Mouse (Mus musculus): ENCODE measurements around the gene Nrip1.

The Nrip1 gene

GRCm38 (mm10) chr16:76354289-76354688 lies 19.3 kb downstream of the Nrip1 start:
- in situ Hi-C loops (cut with MboI; ENCODE audit: unreplicated experiment in 2 of 2): loop anchor here (10.0 to 25.0 kb wide), 3 partner anchors 442 to 2008 kb away; partner anchors contain the start of gene Usp25 (in 1 of the 2)

- in situ Hi-C loops (cut with MboI; ENCODE audit: unreplicated experiment in 2 of 2): loop anchor here (10.0 to 25.0 kb wide), 3 partner anchors 439 to 2011 kb away; partner anchors contain the start of gene Usp25 (in 1 of the 2)
These were observed 22.7 kb downstream of the Nrip1 start for GRCm38 (mm10) chr16:76350922-76351321.

- in situ Hi-C loops (cut with MboI; ENCODE audit: unreplicated experiment in 2 of 2): no loop called here
These were observed 24.6 kb downstream of the Nrip1 start for GRCm38 (mm10) chr16:76349053-76349452.

- in situ Hi-C loops (cut with MboI; ENCODE audit: unreplicated experiment in 2 of 2): no loop called here
These were observed 25.8 kb downstream of the Nrip1 start for GRCm38 (mm10) chr16:76347719-76348421.

- in situ Hi-C loops (cut with MboI; ENCODE audit: unreplicated experiment in 2 of 2): no loop called here
These were observed 27.3 kb downstream of the Nrip1 start for GRCm38 (mm10) chr16:76346371-76346770.

- in situ Hi-C loops (cut with MboI; ENCODE audit: unreplicated experiment in 2 of 2): no loop called here
These were observed 28.8 kb downstream of the Nrip1 start for GRCm38 (mm10) chr16:76344761-76345368.

- in situ Hi-C loops (cut with MboI; ENCODE audit: unreplicated experiment in 2 of 2): no loop called here
These were observed 29.6 kb downstream of the Nrip1 start for GRCm38 (mm10) chr16:76344030-76344429.

- in situ Hi-C loops (cut with MboI; ENCODE audit: unreplicated experiment in 2 of 2): no loop called here
These were observed 32.0 kb downstream of the Nrip1 start for GRCm38 (mm10) chr16:76341636-76342035.

- in situ Hi-C loops (cut with MboI; ENCODE audit: unreplicated experiment in 2 of 2): no loop called here
These were observed 34.4 kb downstream of the Nrip1 start for GRCm38 (mm10) chr16:76339256-76339655.

- in situ Hi-C loops (cut with MboI; ENCODE audit: unreplicated experiment in 2 of 2): no loop called here
These were observed 36.3 kb downstream of the Nrip1 start for GRCm38 (mm10) chr16:76337351-76337750.

GRCm38 (mm10) chr16:76336932-76337331 lies 36.7 kb downstream of the Nrip1 start:
- in situ Hi-C loops (cut with MboI; ENCODE audit: unreplicated experiment in 2 of 2): no loop called here

GRCm38 (mm10) chr16:76335913-76336312 lies 37.7 kb downstream of the Nrip1 start:
- in situ Hi-C loops (cut with MboI; ENCODE audit: unreplicated experiment in 2 of 2): no loop called here

- in situ Hi-C loops (cut with MboI; ENCODE audit: unreplicated experiment in 2 of 2): no loop called here
These were observed 41.5 kb downstream of the Nrip1 start for GRCm38 (mm10) chr16:76332127-76332526.

GRCm38 (mm10) chr16:76331231-76331630 lies 42.4 kb downstream of the Nrip1 start:
- in situ Hi-C loops (cut with MboI; ENCODE audit: unreplicated experiment in 2 of 2): no loop called here

- in situ Hi-C loops (cut with MboI; ENCODE audit: unreplicated experiment in 2 of 2): no loop called here
These were observed 48.3 kb downstream of the Nrip1 start for GRCm38 (mm10) chr16:76325315-76325710.

- in situ Hi-C loops (cut with MboI; ENCODE audit: unreplicated experiment in 2 of 2): no loop called here
These were observed 49.0 kb downstream of the Nrip1 start for GRCm38 (mm10) chr16:76324411-76325314.

GRCm38 (mm10) chr16:76323594-76324307 lies 49.9 kb downstream of the Nrip1 start:
- in situ Hi-C loops (cut with MboI; ENCODE audit: unreplicated experiment in 2 of 2): no loop called here

GRCm38 (mm10) chr16:76323141-76323540 lies 50.5 kb downstream of the Nrip1 start:
- in situ Hi-C loops (cut with MboI; ENCODE audit: unreplicated experiment in 2 of 2): no loop called here

GRCm38 (mm10) chr16:76321527-76322165 lies 52.0 kb downstream of the Nrip1 start:
- in situ Hi-C loops (cut with MboI; ENCODE audit: unreplicated experiment in 2 of 2): no loop called here

- in situ Hi-C loops (cut with MboI; ENCODE audit: unreplicated experiment in 2 of 2): no loop called here
These were observed 53.5 kb downstream of the Nrip1 start for GRCm38 (mm10) chr16:76320118-76320473.
